17 mouse cellular contexts compared by ENCODE assay signal in the genomic region with DNA sequence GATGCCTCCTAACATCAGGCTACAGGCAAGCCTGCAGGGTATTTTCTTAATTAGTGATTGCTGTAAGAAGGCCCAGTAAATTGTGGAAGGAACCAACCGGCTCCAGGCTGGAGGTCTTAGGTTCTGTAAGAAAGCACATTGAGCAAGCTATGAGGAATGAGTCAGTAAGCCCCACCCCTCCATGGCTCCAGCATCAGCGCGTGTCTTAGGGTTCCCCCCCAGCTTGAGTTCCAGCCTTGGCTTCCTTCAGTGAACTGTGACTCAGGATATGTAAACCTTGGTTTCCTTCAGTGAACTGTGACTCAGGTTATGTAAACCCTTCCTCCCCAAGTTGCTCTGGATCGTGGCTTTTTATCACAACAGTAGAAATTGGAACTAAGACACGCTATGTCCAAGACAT. TPM values are rescaled to one million over a fixed set of nuclear protein-coding genes. Genes with fewer than 3 reads are reported as not detected.
DNase-seq lines count a peak whose midpoint lies in the region; ATAC-seq and TF ChIP-seq lines count a peak whose summit lies in the region.
"Had no signal": no experiment of that assay in that cellular context is flagged by ENCODE, and none has a peak within 500 bp of the region (broad histone marks: within the 10 kb centered on the region; RNA-seq: fewer than 3 reads in every experiment).

No protein-coding gene starts in this region.

- TF ChIP-seq CTCF in stomach, postnatal 0 days (IDR thresholded peaks at IDR 0.05; ENCODE audit: low read depth) = no peak

- H3K36me3 ChIP-seq in heart, embryonic 11.5 days (ENCODE audit: control insufficient read depth, insufficient read depth, low read length) = no peaks in the 10 kb centered on the region
- H3K36me3 ChIP-seq in stomach, postnatal 0 days (ENCODE audit: control insufficient read depth, insufficient read depth, low read length) = no peaks in the 10 kb centered on the region
- no peaks in the 10 kb centered on the region for H3K36me3 ChIP-seq in limb, embryonic 10.5 days
- no peaks in the 10 kb centered on the region for H3K36me3 ChIP-seq in hindbrain, embryonic 12.5 days
- H3K36me3 ChIP-seq: heart, embryonic 10.5 days had no signal

- H3K9me3 ChIP-seq in heart, embryonic 11.5 days (replicated peaks; ENCODE audit: control insufficient read depth, low read length) = no peaks in the 10 kb centered on the region
- H3K9me3 ChIP-seq in stomach, postnatal 0 days (ENCODE audit: control insufficient read depth, low read length) = no peaks in the 10 kb centered on the region
- H3K9me3 ChIP-seq in limb, embryonic 10.5 days (replicated peaks) = no peaks in the 10 kb centered on the region
- no peaks in the 10 kb centered on the region for H3K9me3 ChIP-seq in hindbrain, embryonic 12.5 days (replicated peaks)
- H3K9me3 ChIP-seq: forebrain, embryonic 13.5 days; heart, embryonic 10.5 days had no signal

- no peak overlapping the region for H3K27ac ChIP-seq in heart, embryonic 11.5 days (ENCODE audit: low read depth, low read length)
- no peak overlapping the region for H3K27ac ChIP-seq in stomach, postnatal 0 days (replicated peaks)
- H3K27ac ChIP-seq in limb, embryonic 10.5 days = no peak overlapping the region
- no peak overlapping the region for H3K27ac ChIP-seq in hindbrain, embryonic 12.5 days
- H3K27ac ChIP-seq: forebrain, embryonic 13.5 days; heart, embryonic 10.5 days had no signal

- no peaks in the 10 kb centered on the region for H3K27me3 ChIP-seq in heart, embryonic 11.5 days (ENCODE audit: control insufficient read depth, insufficient read depth, low read length)
- no peaks in the 10 kb centered on the region for H3K27me3 ChIP-seq in stomach, postnatal 0 days (ENCODE audit: control insufficient read depth, insufficient read depth, low read length)
- no peaks in the 10 kb centered on the region for H3K27me3 ChIP-seq in limb, embryonic 10.5 days (ENCODE audit: low read depth, poor library complexity, severe bottlenecking)
- H3K27me3 ChIP-seq in hindbrain, embryonic 12.5 days = no peaks in the 10 kb centered on the region
- H3K27me3 ChIP-seq: forebrain, embryonic 13.5 days had no signal

- peak; percentile 75 for DNase-seq in heart, adult 11 months
- DNase-seq in urinary bladder, postnatal 14 days (ENCODE audit: low spot score) = peak; percentile 44
- DNase-seq in urinary bladder, adult 2 months (ENCODE audit: low spot score) = no peak
- DNase-seq in fibroblast of lung, adult 2 months (ENCODE audit: low read depth) = peak; percentile 94
- peak; percentile 65 for DNase-seq in stomach, postnatal 0 days (ENCODE audit: low spot score)
- no peak for DNase-seq in limb, embryonic 10.5 days (ENCODE audit: low spot score)
- DNase-seq: cerebellum, adult 2 months; liver; lung, embryonic 14.5 days; right cerebral cortex, postnatal 14 days; thymus, postnatal 4 days had no signal

- 77% methylated on average over 5 of the region's 5 CpGs for WGBS in heart, embryonic 11.5 days (ENCODE audit: insufficient replicate concordance)
- 29% methylated on average over 5 of the region's 5 CpGs for WGBS in stomach, postnatal 0 days
- 87% methylated on average over 5 of the region's 5 CpGs for WGBS in limb, embryonic 10.5 days
- WGBS in hindbrain, embryonic 12.5 days = 81% methylated on average over 5 of the region's 5 CpGs

- no peak overlapping the region for H3K4me2 ChIP-seq in heart, embryonic 11.5 days
- H3K4me2 ChIP-seq in stomach, postnatal 0 days (replicated peaks; ENCODE audit: low read depth) = no peak overlapping the region
- no peak overlapping the region for H3K4me2 ChIP-seq in hindbrain, embryonic 12.5 days (replicated peaks)
- H3K4me2 ChIP-seq: forebrain, embryonic 13.5 days; lung, embryonic 14.5 days; midbrain, embryonic 11.5 days had no signal

- no peak overlapping the region for H3K4me3 ChIP-seq in heart, embryonic 11.5 days (ENCODE audit: low read depth, low read length)
- no peak overlapping the region for H3K4me3 ChIP-seq in stomach, postnatal 0 days (ENCODE audit: low read depth, low read length)
- no peak overlapping the region for H3K4me3 ChIP-seq in limb, embryonic 10.5 days
- H3K4me3 ChIP-seq in hindbrain, embryonic 12.5 days = no peak overlapping the region
- H3K4me3 ChIP-seq: forebrain, embryonic 13.5 days; heart, embryonic 10.5 days had no signal

- H3K4me1 ChIP-seq in heart, embryonic 11.5 days (ENCODE audit: control insufficient read depth, insufficient read depth, low read length) = no peaks in the 10 kb centered on the region
- H3K4me1 ChIP-seq in stomach, postnatal 0 days (replicated peaks; ENCODE audit: control insufficient read depth, insufficient read depth) = no peaks in the 10 kb centered on the region
- H3K4me1 ChIP-seq in limb, embryonic 10.5 days = peaks cover 7% of the 10 kb centered on the region
- H3K4me1 ChIP-seq in hindbrain, embryonic 12.5 days = no peaks in the 10 kb centered on the region
- H3K4me1 ChIP-seq: forebrain, embryonic 13.5 days had no signal

- no peak overlapping the region for H3K9ac ChIP-seq in heart, embryonic 11.5 days (ENCODE audit: low read depth, low read length)
- no peak overlapping the region for H3K9ac ChIP-seq in stomach, postnatal 0 days (ENCODE audit: low read length)
- no peak overlapping the region for H3K9ac ChIP-seq in hindbrain, embryonic 12.5 days
- H3K9ac ChIP-seq: forebrain, embryonic 13.5 days; lung, embryonic 14.5 days had no signal

- no peak for TF ChIP-seq EP300 in stomach, postnatal 0 days (optimal IDR thresholded peaks at IDR 0.05)

- no peak for ATAC-seq in heart, embryonic 11.5 days (replicated peaks; ENCODE audit: insufficient number of reproducible peaks, low FRiP score, low TSS enrichment)
- ATAC-seq in stomach, postnatal 0 days (ENCODE audit: low FRiP score, low TSS enrichment) = peak; percentile 95
- ATAC-seq in hindbrain, embryonic 12.5 days (ENCODE audit: low FRiP score) = no peak
- ATAC-seq: activated CD4-positive, CD25-positive, alpha-beta regulatory T cell, adult 4 months; forebrain, embryonic 13.5 days had no signal

RNA-seq across cellular contexts. Expression of a gene that starts 35.3 kb away (rescaled TPM):
- polyA plus RNA-seq in heart, embryonic 11.5 days (2014; fragmentation: Nextera tagmentation; extraction: Ambion mirVana) = 0.09 TPM in 1 of 2 replicates, not detected in the other
- polyA plus RNA-seq in urinary bladder, adult 2 months (2012; rRNA removed) = 0.40 and 0.44 TPM in 2 replicates
- 0.51 and 0.62 TPM in 2 replicates for polyA plus RNA-seq in stomach, postnatal 0 days (2015; fragmentation: Nextera tagmentation; extraction: Ambion mirVana)
- polyA plus RNA-seq in limb, embryonic 10.5 days (2016; fragmentation: Nextera tagmentation; extraction: Ambion mirVana) = 0.23 and 0.49 TPM in 2 replicates
- polyA plus RNA-seq in hindbrain, embryonic 12.5 days (2016; fragmentation: Nextera tagmentation; extraction: Ambion mirVana) = 1.3 and 1.6 TPM in 2 replicates
- polyA plus RNA-seq: activated CD4-positive, CD25-positive, alpha-beta regulatory T cell, adult 4 months had no signal

RNA-seq across cellular contexts. Expression of a gene that starts 35.3 kb away (rescaled TPM):
- 1.2 and 1.4 TPM in 2 replicates for polyA plus RNA-seq in heart, embryonic 11.5 days (2014; fragmentation: Nextera tagmentation; extraction: Ambion mirVana)
- 1.9 and 2.8 TPM in 2 replicates for polyA plus RNA-seq in urinary bladder, adult 2 months (2012; rRNA removed)
- 1.1 and 1.6 TPM in 2 replicates for polyA plus RNA-seq in stomach, postnatal 0 days (2015; fragmentation: Nextera tagmentation; extraction: Ambion mirVana)
- 1.1 and 1.4 TPM in 2 replicates for polyA plus RNA-seq in limb, embryonic 10.5 days (2016; fragmentation: Nextera tagmentation; extraction: Ambion mirVana)
- 1.4 and 1.9 TPM in 2 replicates for polyA plus RNA-seq in hindbrain, embryonic 12.5 days (2016; fragmentation: Nextera tagmentation; extraction: Ambion mirVana)

Comparison
In these comparisons a context has a peak if more than half of its experiments do, and no peak if none do; other contexts are left out.
1. DNase-seq: peak in heart, adult 11 months (single experiment), urinary bladder, postnatal 14 days (single experiment), fibroblast of lung, adult 2 months (single experiment) and stomach, postnatal 0 days (single experiment); none in urinary bladder, adult 2 months (single experiment) and limb, embryonic 10.5 days (single experiment).